Mouse (Mus musculus): ENCODE measurements around the gene Dbn1. TPM values are rescaled to one million over a fixed set of nuclear protein-coding genes. Genes with fewer than 3 reads are reported as not detected.

Gene Dbn1
- polyA plus RNA-seq, 1 experiment from 2014 or later, result 104 TPM

DNA sequence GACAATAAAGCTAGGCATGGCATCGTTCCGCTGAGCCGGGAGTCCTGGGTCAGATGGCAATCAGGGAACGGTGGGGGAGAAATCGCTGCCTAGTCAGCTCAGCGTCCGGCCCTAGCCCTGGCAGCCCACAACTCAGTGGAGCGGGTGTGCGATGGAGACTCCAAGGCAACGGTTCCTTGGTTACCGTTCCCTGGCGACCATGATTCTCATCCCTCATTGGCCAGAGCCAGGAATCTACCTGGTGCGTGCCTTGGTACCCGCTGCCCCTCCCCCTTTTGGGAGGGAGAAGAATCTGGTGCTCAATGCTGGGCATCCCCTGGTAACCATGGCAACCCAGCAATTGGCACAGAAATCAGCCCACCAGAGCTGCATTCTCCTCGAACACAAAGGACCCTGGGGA lies 4.3 kb downstream of the Dbn1 start:
- no peaks in the 10 kb centered on the region for H3K9me3 ChIP-seq (replicated peaks; ENCODE audit: low read length)
- TF ChIP-seq CTCF (IDR thresholded peaks at IDR 0.05; ENCODE audit: low read depth), result no peak
- 0 out of 2 replicates have a peak overlapping the region, but pooled peaks have one; percentile 4 for H3K9ac ChIP-seq (ENCODE audit: low read depth, low read length)
- peak overlapping the region; percentile 15; the same call in 1 of the 2 replicates for H3K27ac ChIP-seq
- WGBS, result 31% methylated on average over 15 of the region's 15 CpGs
- no peaks in the 10 kb centered on the region for H3K27me3 ChIP-seq (ENCODE audit: insufficient read depth, low read length)
- ATAC-seq (replicated peaks; ENCODE audit: low FRiP score, low read depth) (no peak), DNase-seq (ENCODE audit: low spot score) (no peak)
- H3K36me3 ChIP-seq (ENCODE audit: insufficient read depth, low read length), result peaks cover 24% of the 10 kb centered on the region; the same call in 1 of the 2 replicates
- peaks cover 29% of the 10 kb centered on the region; the same call in 1 of the 2 replicates for H3K4me1 ChIP-seq (replicated peaks; ENCODE audit: insufficient read depth, low read length)
- H3K4me2 ChIP-seq (ENCODE audit: low read length), result 0 out of 2 replicates have a peak overlapping the region, but pooled peaks have one; percentile 26
- H3K4me3 ChIP-seq (replicated peaks; ENCODE audit: low read depth, low read length), result no peak overlapping the region

DNA sequence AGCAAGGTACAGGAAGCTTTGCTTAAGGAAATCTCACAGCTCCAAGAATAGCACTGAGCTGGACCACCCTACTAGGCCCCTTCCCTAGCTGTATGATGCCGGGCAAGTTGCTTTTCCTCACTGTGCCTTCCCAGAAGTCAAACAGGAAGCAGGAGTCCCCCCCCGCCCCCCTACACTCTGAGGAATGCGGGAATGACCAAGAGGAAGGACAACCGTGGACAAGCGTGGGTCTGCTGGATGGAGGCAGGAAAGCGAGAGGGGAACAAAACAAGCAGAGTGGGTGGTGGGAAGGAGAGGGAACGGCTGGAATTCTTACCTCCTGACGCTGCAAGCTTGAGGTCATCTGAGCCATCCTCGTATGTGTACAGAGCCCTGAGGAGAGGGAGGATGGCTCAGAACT lies 4.8 kb downstream of the Dbn1 start:
- Histone ChIP-seq H3K4me1 (replicated peaks; ENCODE audit: insufficient read depth, low read length) (peaks cover 29% of the 10 kb centered on the region; the same call in 1 of the 2 replicates), H3K4me2 (ENCODE audit: low read length) (peak overlapping the region; percentile 26), H3K27me3 (ENCODE audit: insufficient read depth, low read length) (no peaks in the 10 kb centered on the region), H3K27ac (peak overlapping the region; percentile 15), H3K9ac (ENCODE audit: low read depth, low read length) (0 out of 2 replicates have a peak overlapping the region, but pooled peaks have one; percentile 4), H3K4me3 (replicated peaks; ENCODE audit: low read depth, low read length) (no peak overlapping the region), H3K36me3 (ENCODE audit: insufficient read depth, low read length) (peaks cover 24% of the 10 kb centered on the region; the same call in 1 of the 2 replicates), H3K9me3 (replicated peaks; ENCODE audit: low read length) (no peaks in the 10 kb centered on the region)
- 33% methylated on average over 9 of the region's 9 CpGs for WGBS
- TF ChIP-seq CTCF (IDR thresholded peaks at IDR 0.05; ENCODE audit: low read depth), result no peak
- ATAC-seq (replicated peaks; ENCODE audit: low FRiP score, low read depth) (no peak), DNase-seq (ENCODE audit: low spot score) (peak; percentile 53)

DNA sequence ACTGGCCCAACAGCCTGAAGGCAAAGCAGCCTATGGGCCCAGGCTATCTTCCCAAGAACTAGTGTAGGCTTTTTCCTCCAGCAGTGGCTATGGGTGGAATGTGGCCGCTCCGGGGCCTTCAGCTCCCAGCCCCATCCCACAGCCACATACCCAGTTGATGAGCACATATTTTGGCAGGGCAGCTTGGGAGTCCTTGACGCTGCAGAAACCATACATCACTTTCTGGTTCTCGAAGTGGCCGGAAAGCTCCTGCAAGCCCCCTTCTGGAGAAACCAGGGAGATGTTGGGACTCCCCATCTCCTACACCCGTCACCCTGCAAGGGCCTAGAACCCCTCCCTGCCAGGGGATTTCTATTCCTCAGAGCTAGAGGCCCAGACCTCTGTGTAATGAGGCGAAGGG lies 5.4 kb downstream of the Dbn1 start:
- DNase-seq (ENCODE audit: low spot score), result peak; percentile 82
- no peak for TF ChIP-seq CTCF (IDR thresholded peaks at IDR 0.05; ENCODE audit: low read depth)
- Histone ChIP-seq H3K9ac (ENCODE audit: low read depth, low read length) (no peak overlapping the region), H3K27me3 (ENCODE audit: insufficient read depth, low read length) (no peaks in the 10 kb centered on the region), H3K4me3 (replicated peaks; ENCODE audit: low read depth, low read length) (no peak overlapping the region), H3K4me1 (replicated peaks; ENCODE audit: insufficient read depth, low read length) (peaks cover 29% of the 10 kb centered on the region; the same call in 1 of the 2 replicates), H3K9me3 (replicated peaks; ENCODE audit: low read length) (no peaks in the 10 kb centered on the region), H3K27ac (peak overlapping the region; percentile 15), H3K4me2 (ENCODE audit: low read length) (peak overlapping the region; percentile 26), H3K36me3 (ENCODE audit: insufficient read depth, low read length) (peaks cover 24% of the 10 kb centered on the region; the same call in 1 of the 2 replicates)
- no peak for ATAC-seq (replicated peaks; ENCODE audit: low FRiP score, low read depth)
- WGBS, result 66% methylated on average over 7 of the region's 7 CpGs

DNA sequence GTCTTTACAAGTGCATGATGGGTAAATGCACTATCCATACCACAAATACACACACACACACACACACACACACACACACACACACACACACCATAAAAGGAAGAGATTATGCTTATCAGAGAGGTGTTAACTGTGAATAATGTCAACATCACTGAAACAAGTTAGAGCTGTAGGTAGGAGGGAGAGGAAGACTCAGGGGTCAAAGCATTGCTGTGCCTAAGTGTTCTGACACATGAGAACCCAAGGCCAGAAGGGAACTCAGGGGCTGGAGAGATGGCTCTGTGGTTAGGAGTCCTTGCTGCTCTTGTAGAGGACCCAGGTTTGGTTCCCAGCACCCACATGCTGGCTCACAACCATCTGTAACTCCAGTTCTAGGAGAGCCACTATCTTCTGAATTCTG lies 8.0 kb downstream of the Dbn1 start:
- H3K9ac ChIP-seq (ENCODE audit: low read depth, low read length), result no peak overlapping the region
- DNase-seq (ENCODE audit: low spot score) (no peak), ATAC-seq (replicated peaks; ENCODE audit: low FRiP score, low read depth) (no peak)
- 0 out of 2 replicates have a peak, but pooled peaks cover 11% of the 10 kb centered on the region for H3K4me1 ChIP-seq (replicated peaks; ENCODE audit: insufficient read depth, low read length)
- H3K4me3 ChIP-seq (replicated peaks; ENCODE audit: low read depth, low read length), result no peak overlapping the region
- no peaks in the 10 kb centered on the region for H3K9me3 ChIP-seq (replicated peaks; ENCODE audit: low read length)
- no peak for TF ChIP-seq CTCF (IDR thresholded peaks at IDR 0.05; ENCODE audit: low read depth)
- H3K27ac ChIP-seq, result no peak overlapping the region
- H3K4me2 ChIP-seq (ENCODE audit: low read length), result no peak overlapping the region
- H3K36me3 ChIP-seq (ENCODE audit: insufficient read depth, low read length), result peaks cover 42% of the 10 kb centered on the region
- no peaks in the 10 kb centered on the region for H3K27me3 ChIP-seq (ENCODE audit: insufficient read depth, low read length)

DNA sequence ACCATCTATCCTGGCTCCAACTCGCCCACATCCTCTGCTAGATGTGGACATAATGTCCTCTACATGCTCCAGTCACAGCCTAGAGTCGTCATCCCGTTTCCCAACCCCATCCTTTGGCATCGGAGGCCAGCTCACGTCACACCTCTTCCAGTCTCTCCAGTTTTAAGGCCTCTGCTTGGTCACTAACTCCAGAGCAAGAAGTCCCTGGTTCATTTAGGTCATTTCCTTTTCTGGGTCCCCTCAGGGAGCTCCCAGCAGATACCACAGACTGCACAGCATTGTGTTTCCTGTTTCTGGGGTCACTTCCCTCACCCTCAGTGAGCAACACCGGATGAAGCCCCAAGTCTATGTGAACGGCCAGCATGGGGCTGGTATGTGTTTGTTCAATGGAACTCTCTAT lies 8.9 kb downstream of the Dbn1 start:
- Histone ChIP-seq H3K36me3 (ENCODE audit: insufficient read depth, low read length) (peaks cover 44% of the 10 kb centered on the region), H3K9me3 (replicated peaks; ENCODE audit: low read length) (no peaks in the 10 kb centered on the region), H3K27ac (no peak overlapping the region), H3K4me1 (replicated peaks; ENCODE audit: insufficient read depth, low read length) (0 out of 2 replicates have a peak, but pooled peaks cover 9% of the 10 kb centered on the region), H3K4me3 (replicated peaks; ENCODE audit: low read depth, low read length) (no peak overlapping the region), H3K9ac (ENCODE audit: low read depth, low read length) (no peak overlapping the region), H3K27me3 (ENCODE audit: insufficient read depth, low read length) (no peaks in the 10 kb centered on the region), H3K4me2 (ENCODE audit: low read length) (no peak overlapping the region)
- ATAC-seq (replicated peaks; ENCODE audit: low FRiP score, low read depth) (no peak), DNase-seq (ENCODE audit: low spot score) (peak; percentile 40)
- TF ChIP-seq CTCF (IDR thresholded peaks at IDR 0.05; ENCODE audit: low read depth), result no peak
- 70% methylated on average over 7 of the region's 7 CpGs for WGBS

DNA sequence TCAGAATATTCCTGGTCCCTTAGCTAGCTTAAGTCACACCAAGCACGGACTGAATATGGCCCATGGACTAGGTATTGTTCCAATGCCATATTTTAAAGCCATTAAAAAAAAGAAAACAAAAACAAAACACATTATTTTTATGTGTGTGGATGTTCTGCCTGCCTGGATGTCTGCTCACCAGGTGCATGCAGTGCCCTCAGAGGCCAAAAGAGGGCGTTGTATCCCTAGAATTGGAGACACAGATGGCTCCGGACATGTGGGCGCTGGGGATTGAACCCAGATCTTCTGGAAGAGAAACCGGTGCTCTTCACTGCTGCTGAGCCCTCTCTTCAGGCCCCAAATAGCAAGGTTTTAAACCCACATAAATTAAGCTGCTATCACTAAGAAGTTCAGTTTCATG lies 9.9 kb downstream of the Dbn1 start:
- Histone ChIP-seq H3K4me2 (ENCODE audit: low read length) (no peak overlapping the region), H3K9ac (ENCODE audit: low read depth, low read length) (no peak overlapping the region), H3K4me1 (replicated peaks; ENCODE audit: insufficient read depth, low read length) (0 out of 2 replicates have a peak, but pooled peaks cover 8% of the 10 kb centered on the region), H3K27me3 (ENCODE audit: insufficient read depth, low read length) (no peaks in the 10 kb centered on the region), H3K27ac (no peak overlapping the region), H3K9me3 (replicated peaks; ENCODE audit: low read length) (no peaks in the 10 kb centered on the region), H3K4me3 (replicated peaks; ENCODE audit: low read depth, low read length) (no peak overlapping the region), H3K36me3 (ENCODE audit: insufficient read depth, low read length) (peaks cover 44% of the 10 kb centered on the region)
- TF ChIP-seq CTCF (IDR thresholded peaks at IDR 0.05; ENCODE audit: low read depth), result peak; percentile 61
- DNase-seq (ENCODE audit: low spot score) (no peak), ATAC-seq (replicated peaks; ENCODE audit: low FRiP score, low read depth) (no peak)
- WGBS, result 53% methylated on average over 5 of the region's 5 CpGs

DNA sequence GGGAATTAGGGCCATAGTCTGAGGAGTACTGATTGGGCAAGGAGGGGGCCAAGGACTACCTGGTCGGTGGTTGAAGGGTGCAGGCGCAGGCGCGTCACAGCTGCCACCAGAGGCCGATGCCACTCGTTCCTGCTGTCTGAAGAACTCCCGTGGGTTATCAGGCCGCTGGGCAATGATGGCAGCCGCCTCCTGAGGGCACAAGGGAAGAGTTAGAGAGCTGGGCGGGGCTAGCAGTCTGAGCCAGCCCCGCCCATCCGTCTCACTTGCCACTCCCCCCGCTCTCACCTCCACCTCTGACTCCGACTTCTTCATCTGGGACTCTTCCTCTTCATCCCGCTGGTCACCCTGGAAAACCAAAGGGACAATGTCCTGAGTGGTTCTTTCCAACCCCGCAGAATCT lies 10.4 kb downstream of the Dbn1 start:
- no peaks in the 10 kb centered on the region for H3K27me3 ChIP-seq (ENCODE audit: insufficient read depth, low read length)
- WGBS, result 70% methylated on average over 16 of the region's 16 CpGs
- no peak for TF ChIP-seq CTCF (IDR thresholded peaks at IDR 0.05; ENCODE audit: low read depth)
- peaks cover 44% of the 10 kb centered on the region for H3K36me3 ChIP-seq (ENCODE audit: insufficient read depth, low read length)
- H3K4me2 ChIP-seq (ENCODE audit: low read length), result no peak overlapping the region
- no peak overlapping the region for H3K27ac ChIP-seq
- H3K9ac ChIP-seq (ENCODE audit: low read depth, low read length), result no peak overlapping the region
- ATAC-seq (replicated peaks; ENCODE audit: low FRiP score, low read depth), result no peak
- no peak for DNase-seq (ENCODE audit: low spot score)
- H3K9me3 ChIP-seq (replicated peaks; ENCODE audit: low read length), result no peaks in the 10 kb centered on the region
- no peak overlapping the region for H3K4me3 ChIP-seq (replicated peaks; ENCODE audit: low read depth, low read length)
- H3K4me1 ChIP-seq (replicated peaks; ENCODE audit: insufficient read depth, low read length), result 0 out of 2 replicates have a peak, but pooled peaks cover 3% of the 10 kb centered on the region

Measured in kidney, postnatal 0 days (tissue).